Mouse (Mus musculus) ovary, postnatal 10 days (tissue): ENCODE measurements around the gene Plcd1.

Source experiments
- DNase-seq: peaks from one replicate; pipeline ENCODE4 v3.0.0; 2022; ENCODE audit warnings: low spot score

Plcd1 gene

GRCm38 (mm10) chr9:119052154-119052944 lies 41.0 kb downstream of the Plcd1 start, which contains the start of gene Vill:
TSS of gene Vill (plus strand) at chr9:119052778.
- DNase-seq: no peak

GRCm38 (mm10) chr9:119051158-119051557 lies 42.1 kb downstream of the Plcd1 start:
- DNase-seq: no peak

- no peak for DNase-seq
Observed at GRCm38 (mm10) chr9:119048182-119048903, 45.0 kb downstream of the Plcd1 start.

- no peak for DNase-seq
Observed at GRCm38 (mm10) chr9:119040101-119040775, 53.1 kb downstream of the Plcd1 start.

- DNase-seq: no peak
Observed at GRCm38 (mm10) chr9:119038574-119038973, 54.7 kb downstream of the Plcd1 start.

GRCm38 (mm10) chr9:119037076-119037730 lies 56.1 kb downstream of the Plcd1 start:
- no peak for DNase-seq

GRCm38 (mm10) chr9:119035836-119036235 lies 57.5 kb downstream of the Plcd1 start:
- DNase-seq: no peak

- no peak for DNase-seq
Observed at GRCm38 (mm10) chr9:119034676-119035665, 58.3 kb downstream of the Plcd1 start.

- no peak for DNase-seq
Observed at GRCm38 (mm10) chr9:119034069-119034468, 59.2 kb downstream of the Plcd1 start.

- no peak for DNase-seq
Observed at GRCm38 (mm10) chr9:119033111-119033921, 60.0 kb downstream of the Plcd1 start.

- DNase-seq: no peak
Observed at GRCm38 (mm10) chr9:119032538-119032937, 60.8 kb downstream of the Plcd1 start.

- no peak for DNase-seq
Observed at GRCm38 (mm10) chr9:119031772-119032171, 61.5 kb downstream of the Plcd1 start.

GRCm38 (mm10) chr9:119031038-119031437 lies 62.3 kb downstream of the Plcd1 start:
- no peak for DNase-seq

GRCm38 (mm10) chr9:119029568-119029967 lies 63.7 kb downstream of the Plcd1 start:
- no peak for DNase-seq

- no peak for DNase-seq
Observed at GRCm38 (mm10) chr9:119028226-119029195, 64.8 kb downstream of the Plcd1 start.

- no peak for DNase-seq
Observed at GRCm38 (mm10) chr9:119027337-119027736, 66.0 kb downstream of the Plcd1 start.

GRCm38 (mm10) chr9:119025832-119026331 lies 67.4 kb downstream of the Plcd1 start:
- DNase-seq: no peak

- DNase-seq: no peak
Observed at GRCm38 (mm10) chr9:119025263-119025662, 68.0 kb downstream of the Plcd1 start.

GRCm38 (mm10) chr9:119021731-119022130 lies 71.6 kb downstream of the Plcd1 start:
- DNase-seq: no peak
